Mouse (Mus musculus) stomach, postnatal 0 days (tissue): Measurements from ENCODE around the gene Ankrd60.

Experiments
- CTCF ChIP-seq: IDR thresholded peaks from 2 replicates; pipeline ENCODE4 v1.5.1; 2016; ENCODE audit warnings: antibody characterized with exemption, low read depth, mild to moderate bottlenecking, moderate library complexity
- EP300 ChIP-seq: optimal IDR thresholded peaks from 2 replicates; pipeline ENCODE3; 2016; ENCODE audit warnings: antibody characterized with exemption

GRCm38 (mm10) chr2:173624667-173625066 is 46.5 kb upstream of the Ankrd60 start:
- no peak for TF ChIP-seq CTCF
- no peak for TF ChIP-seq EP300
